Mouse (Mus musculus) limb, embryonic 15.5 days (tissue): ENCODE measurements around the gene Use1. TPM values are rescaled to one million over a fixed set of nuclear protein-coding genes. Genes with fewer than 3 reads are reported as not detected.

Experiments
- ATAC-seq: fragments of 200-750 bp; cut with Nextera tagmentation; 2 replicates; pipeline ENCODE4 v1.8.0; 2017; ENCODE audit warnings: low read depth, moderate TSS enrichment; ENCODE audit not compliant: insufficient number of reproducible peaks, low FRiP score, low TSS enrichment
- H3K27ac ChIP-seq: fragments of 300-500 bp; sonication (generic); 2 replicates; pipeline ENCODE4 v1.5.1; 2015; ENCODE audit warnings: moderate library complexity, mild to moderate bottlenecking, inconsistent platforms
- H3K27me3 ChIP-seq: fragments of 300-500 bp; sonication (generic); 2 replicates; pipeline ENCODE4 v1.6.1; 2015; ENCODE audit warnings: inconsistent platforms
- H3K36me3 ChIP-seq: fragments of 300-500 bp; sonication (generic); 2 replicates; pipeline ENCODE4 v1.6.1; 2015; ENCODE audit warnings: inconsistent platforms
- H3K4me1 ChIP-seq: fragments of 300-500 bp; sonication (generic); 2 replicates; pipeline ENCODE4 v1.6.1; 2015; ENCODE audit warnings: inconsistent platforms
- H3K4me2 ChIP-seq: fragments of 300-500 bp; sonication (generic); 2 replicates; pipeline ENCODE4 v1.6.1; 2015; ENCODE audit warnings: mild to moderate bottlenecking, inconsistent platforms
- H3K4me3 ChIP-seq: fragments of 300-500 bp; sonication (generic); 2 replicates; pipeline ENCODE4 v1.5.1; 2015; ENCODE audit warnings: mild to moderate bottlenecking, inconsistent platforms
- H3K9ac ChIP-seq: fragments of 300-500 bp; sonication (generic); 2 replicates; pipeline ENCODE4 v1.6.1; 2015; ENCODE audit warnings: inconsistent platforms
- H3K9me3 ChIP-seq: fragments of 300-500 bp; sonication (generic); 2 replicates; pipeline ENCODE4 v1.6.1; 2016; ENCODE audit warnings: inconsistent platforms
- WGBS: fragments of 180-500 bp; shearing (Covaris S2); methylation state at CpG from one replicate; pipeline ENCODE4 v1.1.7; 2015; 5-methylcytosine and 5-hydroxymethylcytosine counted together
- polyA plus RNA-seq: library from polyadenylated mRNA; unstranded; fragments of >200 nt; fragmentation: Nextera tagmentation; extraction: Ambion mirVana; gene quantifications from 2 replicates; pipeline ENCODE4 v1.2.1, GENCODE M21; 2015

The Use1 gene
- polyA plus RNA-seq, 1 experiment from 2014 or later, result 104 TPM

- Histone ChIP-seq H3K4me1 (peaks cover 56% of the 10 kb centered on the region), H3K9me3 (no peaks in the 10 kb centered on the region), H3K36me3 (peaks cover 15% of the 10 kb centered on the region), H3K4me2 (peak overlapping the region; percentile 98), H3K27ac (no peak overlapping the region; the same call in 1 of the 2 replicates), H3K27me3 (no peaks in the 10 kb centered on the region), H3K4me3 (peak overlapping the region; percentile 69), H3K9ac (peak overlapping the region; percentile 80)
- ATAC-seq, result no peak
- WGBS, result 2% methylated on average over 72 of the region's 72 CpGs
These were observed 13.8 kb downstream of the Use1 start for GRCm38 (mm10) chr8:71380178-71381171.

GRCm38 (mm10) chr8:71381421-71381970 lies 14.8 kb downstream of the Use1 start, which contains the start of gene Nr2f6:
Gene Nr2f6, minus strand, starts transcription at chr8:71381960.
- Histone ChIP-seq H3K27ac (peak within 1 kb of the TSS; percentile 90), H3K4me2 (peak within 1 kb of the TSS; percentile 98), H3K36me3 (peaks cover 15% of the 10 kb centered on the region), H3K27me3 (no peaks in the 10 kb centered on the region), H3K9me3 (no peaks in the 10 kb centered on the region), H3K9ac (peak within 1 kb of the TSS; percentile 80), H3K4me3 (peak within 1 kb of the TSS; percentile 69), H3K4me1 (peaks cover 46% of the 10 kb centered on the region)
- 0 out of 2 replicates have a peak, but pooled peaks have one; percentile 8 for ATAC-seq
- WGBS, result under 1% methylated on average over 85 of the region's 89 CpGs

GRCm38 (mm10) chr8:71381971-71382961 lies 15.6 kb downstream of the Use1 start:
- H3K4me1 ChIP-seq, result peaks cover 39% of the 10 kb centered on the region
- WGBS, result 2% methylated on average over 63 of the region's 80 CpGs
- no peaks in the 10 kb centered on the region for H3K27me3 ChIP-seq
- H3K36me3 ChIP-seq, result peaks cover 11% of the 10 kb centered on the region
- H3K27ac ChIP-seq, result peak overlapping the region; percentile 90
- peak overlapping the region; percentile 98 for H3K4me2 ChIP-seq
- H3K4me3 ChIP-seq, result peak overlapping the region; percentile 69
- H3K9me3 ChIP-seq, result no peaks in the 10 kb centered on the region
- ATAC-seq, result peak; percentile 90
- H3K9ac ChIP-seq, result peak overlapping the region; percentile 80

GRCm38 (mm10) chr8:71383396-71383795 lies 16.7 kb downstream of the Use1 start:
- H3K9me3 ChIP-seq, result no peaks in the 10 kb centered on the region
- H3K4me1 ChIP-seq, result peaks cover 36% of the 10 kb centered on the region
- H3K27me3 ChIP-seq, result no peaks in the 10 kb centered on the region
- H3K36me3 ChIP-seq, result peaks cover under 1% of the 10 kb centered on the region; the same call in 1 of the 2 replicates
- H3K4me3 ChIP-seq, result no peak overlapping the region
- ATAC-seq, result no peak
- 39% methylated on average over 12 of the region's 12 CpGs for WGBS
- H3K27ac ChIP-seq, result peak overlapping the region; percentile 90; the same call in 1 of the 2 replicates
- no peak overlapping the region for H3K4me2 ChIP-seq
- 0 out of 2 replicates have a peak overlapping the region, but pooled peaks have one; percentile 10 for H3K9ac ChIP-seq

GRCm38 (mm10) chr8:71383860-71384259 lies 17.2 kb downstream of the Use1 start:
- Histone ChIP-seq H3K36me3 (no peaks in the 10 kb centered on the region), H3K27me3 (no peaks in the 10 kb centered on the region), H3K9ac (no peak overlapping the region), H3K4me3 (no peak overlapping the region), H3K27ac (no peak overlapping the region), H3K9me3 (no peaks in the 10 kb centered on the region), H3K4me1 (peaks cover 34% of the 10 kb centered on the region), H3K4me2 (no peak overlapping the region)
- WGBS, result 41% methylated on average over 3 of the region's 3 CpGs
- ATAC-seq, result no peak

GRCm38 (mm10) chr8:71385212-71385835 lies 18.7 kb downstream of the Use1 start:
- no peaks in the 10 kb centered on the region for H3K9me3 ChIP-seq
- ATAC-seq, result no peak

GRCm38 (mm10) chr8:71388267-71388666 lies 21.6 kb downstream of the Use1 start:
- no peak overlapping the region for H3K4me3 ChIP-seq
- no peak overlapping the region for H3K27ac ChIP-seq
- H3K27me3 ChIP-seq, result no peaks in the 10 kb centered on the region
- peaks cover 1% of the 10 kb centered on the region; the same call in 1 of the 2 replicates for H3K4me1 ChIP-seq
- H3K9ac ChIP-seq, result no peak overlapping the region
- 71% methylated on average over 1 of the region's 1 CpGs for WGBS
- H3K36me3 ChIP-seq, result no peaks in the 10 kb centered on the region
- H3K9me3 ChIP-seq, result no peaks in the 10 kb centered on the region
- H3K4me2 ChIP-seq, result no peak overlapping the region
- ATAC-seq, result no peak

More at GRCm38 (mm10) chr8:71385212-71385835, 18.7 kb downstream of the Use1 start:
- no peak overlapping the region for H3K4me3 ChIP-seq
- WGBS, result 68% methylated on average over 12 of the region's 12 CpGs
- no peak overlapping the region for H3K4me2 ChIP-seq
- H3K9ac ChIP-seq, result no peak overlapping the region
- peaks cover 20% of the 10 kb centered on the region for H3K4me1 ChIP-seq
- no peak overlapping the region for H3K27ac ChIP-seq
- H3K36me3 ChIP-seq, result no peaks in the 10 kb centered on the region
- no peaks in the 10 kb centered on the region for H3K27me3 ChIP-seq

GRCm38 (mm10) chr8:71391696-71392095 lies 25.0 kb downstream of the Use1 start:
- ATAC-seq, result no peak
- H3K4me1 ChIP-seq, result no peaks in the 10 kb centered on the region
- H3K9ac ChIP-seq, result no peak overlapping the region
- no peak overlapping the region for H3K27ac ChIP-seq
- no peaks in the 10 kb centered on the region for H3K36me3 ChIP-seq
- H3K4me3 ChIP-seq, result no peak overlapping the region
- H3K27me3 ChIP-seq, result no peaks in the 10 kb centered on the region
- 89% methylated on average over 2 of the region's 2 CpGs for WGBS
- no peaks in the 10 kb centered on the region for H3K9me3 ChIP-seq
- no peak overlapping the region for H3K4me2 ChIP-seq

GRCm38 (mm10) chr8:71392391-71392790 lies 25.7 kb downstream of the Use1 start:
- no peak overlapping the region for H3K4me2 ChIP-seq
- WGBS, result 68% methylated on average over 5 of the region's 5 CpGs

GRCm38 (mm10) chr8:71392871-71393270 lies 26.2 kb downstream of the Use1 start:
- Histone ChIP-seq H3K4me3 (no peak overlapping the region), H3K4me2 (no peak overlapping the region), H3K9me3 (no peaks in the 10 kb centered on the region), H3K27me3 (no peaks in the 10 kb centered on the region), H3K27ac (no peak overlapping the region), H3K4me1 (peaks cover 8% of the 10 kb centered on the region), H3K9ac (no peak overlapping the region), H3K36me3 (no peaks in the 10 kb centered on the region)
- no peak for ATAC-seq
- 9% methylated on average over 3 of the region's 3 CpGs for WGBS

More at GRCm38 (mm10) chr8:71392391-71392790, 25.7 kb downstream of the Use1 start:
- Histone ChIP-seq H3K27me3 (no peaks in the 10 kb centered on the region), H3K36me3 (no peaks in the 10 kb centered on the region), H3K27ac (no peak overlapping the region), H3K4me1 (peaks cover 3% of the 10 kb centered on the region), H3K4me3 (no peak overlapping the region), H3K9me3 (no peaks in the 10 kb centered on the region), H3K9ac (no peak overlapping the region)
- ATAC-seq, result no peak

- no peak overlapping the region for H3K4me2 ChIP-seq
- ATAC-seq, result no peak
- H3K4me3 ChIP-seq, result no peak overlapping the region; the same call in 1 of the 2 replicates
- no peak overlapping the region for H3K27ac ChIP-seq
- H3K9me3 ChIP-seq, result no peaks in the 10 kb centered on the region
- no peak overlapping the region for H3K9ac ChIP-seq
- H3K27me3 ChIP-seq, result no peaks in the 10 kb centered on the region
- H3K4me1 ChIP-seq, result peaks cover 9% of the 10 kb centered on the region
- peaks cover 11% of the 10 kb centered on the region for H3K36me3 ChIP-seq
- WGBS, result 81% methylated on average over 7 of the region's 7 CpGs
These were observed 27.8 kb downstream of the Use1 start for GRCm38 (mm10) chr8:71394481-71394880.
